Mouse (Mus musculus): ENCODE measurements at regions not wholly inside any gene's neighbourhood (a gene's known extent, or its start where the extent isn't known, plus 50 kb on each side); places are given as distances from the start of the nearest gene placed in this dataset.

GRCm38 (mm10) chr3:118418981-118419380 is 142.9 kb upstream of the Dpyd start:
- POLR2A ChIA-PET, result no interaction called here
- CTCF ChIA-PET, result no interaction called here

- ChIA-PET CTCF (no interaction called here), POLR2A (no interaction called here)
Observed at GRCm38 (mm10) chr3:118421701-118422100, 140.2 kb upstream of the Dpyd start.

GRCm38 (mm10) chr3:118425748-118426147 is 136.2 kb upstream of the Dpyd start:
- POLR2A ChIA-PET, result no interaction called here
- CTCF ChIA-PET, result interaction anchor here in 3 of 4 experiments (0.7 to 1.5 kb wide), 5 partner anchors 8 to 566 kb away, joined by 3 to 7 read pairs (median 5); no protein-coding TSS in a partner anchor

GRCm38 (mm10) chr3:118428523-118428922 is 133.4 kb upstream of the Dpyd start:
- ChIA-PET POLR2A (interaction anchor here in 2 of 4 experiments (0.6 kb wide), 2 partner anchors 20 to 793 kb away, joined by 5 read pairs; no protein-coding TSS in a partner anchor), CTCF (interaction anchor here in 2 of 4 experiments (0.6 to 1.4 kb wide), 4 partner anchors 16 to 866 kb away, joined by 3 to 13 read pairs (median 4); no protein-coding TSS in a partner anchor)

- CTCF ChIA-PET, result no interaction called here
- POLR2A ChIA-PET, result no interaction called here
Observed at GRCm38 (mm10) chr3:118429825-118430630, 131.9 kb upstream of the Dpyd start.

GRCm38 (mm10) chr3:118430631-118430906 is 131.4 kb upstream of the Dpyd start:
- ChIA-PET POLR2A (no interaction called here), CTCF (interaction anchor here in 1 of 4 experiments (0.6 kb wide), 1 partner anchor 230 kb away, joined by 5 read pairs; no protein-coding TSS in a partner anchor)

- ChIA-PET CTCF (interaction anchor here in 3 of 4 experiments (0.6 to 0.9 kb wide), 3 partner anchors 18 to 560 kb away, joined by 3 to 5 read pairs (median 3); no protein-coding TSS in a partner anchor), POLR2A (no interaction called here)
Observed at GRCm38 (mm10) chr3:118431031-118431723, 130.8 kb upstream of the Dpyd start.

GRCm38 (mm10) chr3:118433441-118434021 is 128.4 kb upstream of the Dpyd start:
- POLR2A ChIA-PET, result interaction anchor here in 1 of 4 experiments (0.6 kb wide), 2 partner anchors 76 to 462 kb away, joined by 4 read pairs; no protein-coding TSS in a partner anchor

GRCm38 (mm10) chr3:118434311-118434710 is 127.6 kb upstream of the Dpyd start:
- ChIA-PET CTCF (interaction anchor here in 2 of 4 experiments (0.5 to 1.6 kb wide), 2 partner anchors 9 to 558 kb away, joined by 3 to 6 read pairs; no protein-coding TSS in a partner anchor), POLR2A (interaction anchor here in 2 of 4 experiments (0.6 kb wide), 3 partner anchors 74 to 1296 kb away, joined by 3 read pairs; no protein-coding TSS in a partner anchor)

More at GRCm38 (mm10) chr3:118433441-118434021, 128.4 kb upstream of the Dpyd start:
- CTCF ChIA-PET, result interaction anchor here in 1 of 4 experiments (1.6 kb wide), 1 partner anchor 8 kb away, joined by 6 read pairs; no protein-coding TSS in a partner anchor

- ChIA-PET POLR2A (interaction anchor here in 2 of 4 experiments (0.6 kb wide), 3 partner anchors 73 to 1295 kb away, joined by 3 read pairs; no protein-coding TSS in a partner anchor), CTCF (interaction anchor here in 3 of 4 experiments (0.5 to 1.6 kb wide), 3 partner anchors 9 to 661 kb away, joined by 3 to 6 read pairs (median 4); no protein-coding TSS in a partner anchor)
Observed at GRCm38 (mm10) chr3:118434847-118435246, 127.1 kb upstream of the Dpyd start.

- POLR2A ChIA-PET, result no interaction called here
Observed at GRCm38 (mm10) chr3:118435248-118435647, 126.7 kb upstream of the Dpyd start.

GRCm38 (mm10) chr3:118443742-118444332 is 118.1 kb upstream of the Dpyd start:
- ChIA-PET POLR2A (no interaction called here), CTCF (no interaction called here)

More at GRCm38 (mm10) chr3:118435248-118435647, 126.7 kb upstream of the Dpyd start:
- CTCF ChIA-PET, result interaction anchor here in 1 of 4 experiments (0.6 kb wide), 1 partner anchor 660 kb away, joined by 4 read pairs; no protein-coding TSS in a partner anchor

- ChIA-PET CTCF (no interaction called here), POLR2A (no interaction called here)
Observed at GRCm38 (mm10) chr3:118445360-118445759, 116.6 kb upstream of the Dpyd start.

- ChIA-PET CTCF (no interaction called here), POLR2A (no interaction called here)
Observed at GRCm38 (mm10) chr3:118459636-118460035, 102.3 kb upstream of the Dpyd start.

GRCm38 (mm10) chr3:118465611-118466010 is 96.3 kb upstream of the Dpyd start:
- CTCF ChIA-PET, result no interaction called here
- POLR2A ChIA-PET, result no interaction called here

- ChIA-PET POLR2A (no interaction called here), CTCF (no interaction called here)
Observed at GRCm38 (mm10) chr3:118472215-118472799, 89.6 kb upstream of the Dpyd start.

- POLR2A ChIA-PET, result no interaction called here
- CTCF ChIA-PET, result interaction anchor here in 1 of 4 experiments (1.1 kb wide), 1 partner anchor 256 kb away, joined by 4 read pairs; no protein-coding TSS in a partner anchor
Observed at GRCm38 (mm10) chr3:118478065-118478464, 83.9 kb upstream of the Dpyd start.

- CTCF ChIA-PET, result no interaction called here
- POLR2A ChIA-PET, result interaction anchor here in 1 of 4 experiments (0.7 kb wide), 1 partner anchor 885 kb away, joined by 3 read pairs; no protein-coding TSS in a partner anchor
Observed at GRCm38 (mm10) chr3:118480515-118481248, 81.2 kb upstream of the Dpyd start.
